Mouse (Mus musculus) T-cell, adult 2 months (primary cell): ENCODE measurements around the gene Nfia.

Experiments
- DNase-seq: peaks from one replicate; pipeline ENCODE4 v3.0.0; 2022; ENCODE audit warnings: low spot score

Gene Nfia

GRCm38 (mm10) chr4:98061086-98061485, 288.6 kb downstream of the Nfia start:
- DNase-seq: no peak

GRCm38 (mm10) chr4:98063280-98063679, 290.7 kb downstream of the Nfia start:
- DNase-seq: no peak

GRCm38 (mm10) chr4:98076106-98076505, 303.6 kb downstream of the Nfia start:
- DNase-seq: no peak

GRCm38 (mm10) chr4:98076624-98077023, 304.1 kb downstream of the Nfia start:
- no peak for DNase-seq

- DNase-seq: no peak
These were observed 308.1 kb downstream of the Nfia start for GRCm38 (mm10) chr4:98080586-98080985.

- no peak for DNase-seq
These were observed 309.4 kb downstream of the Nfia start for GRCm38 (mm10) chr4:98081962-98082361.

GRCm38 (mm10) chr4:98082512-98082911, 310.0 kb downstream of the Nfia start:
- DNase-seq: no peak

- DNase-seq: no peak
These were observed 312.5 kb downstream of the Nfia start for GRCm38 (mm10) chr4:98085060-98085459.

- DNase-seq: no peak
These were observed 314.4 kb downstream of the Nfia start for GRCm38 (mm10) chr4:98086976-98087375.

- DNase-seq: no peak
These were observed 317.5 kb downstream of the Nfia start for GRCm38 (mm10) chr4:98089985-98090384.

GRCm38 (mm10) chr4:98090586-98090985, 318.1 kb downstream of the Nfia start:
- no peak for DNase-seq

- DNase-seq: no peak
These were observed 318.9 kb downstream of the Nfia start for GRCm38 (mm10) chr4:98091368-98091827.

GRCm38 (mm10) chr4:98091901-98092472, 319.5 kb downstream of the Nfia start:
- DNase-seq: no peak

- DNase-seq: no peak
These were observed 321.7 kb downstream of the Nfia start for GRCm38 (mm10) chr4:98094112-98094805.

GRCm38 (mm10) chr4:98095060-98095459, 322.5 kb downstream of the Nfia start:
- no peak for DNase-seq

- DNase-seq: peak; percentile 38
These were observed 324.6 kb downstream of the Nfia start for GRCm38 (mm10) chr4:98097013-98097566.

GRCm38 (mm10) chr4:98098663-98099062, 326.1 kb downstream of the Nfia start:
- DNase-seq: no peak

GRCm38 (mm10) chr4:98099433-98099832, 326.9 kb downstream of the Nfia start:
- no peak for DNase-seq

- DNase-seq: peak; percentile 16
These were observed 328.9 kb downstream of the Nfia start for GRCm38 (mm10) chr4:98101153-98102096.

- DNase-seq: no peak
These were observed 330.2 kb downstream of the Nfia start for GRCm38 (mm10) chr4:98102625-98103336.

- no peak for DNase-seq
These were observed 330.8 kb downstream of the Nfia start for GRCm38 (mm10) chr4:98103337-98103666.

GRCm38 (mm10) chr4:98104161-98104560, 331.6 kb downstream of the Nfia start:
- DNase-seq: no peak
